Mouse (Mus musculus): Measurements from ENCODE around the gene Itgb2.

- TF ChIP-seq HCFC1 (IDR thresholded peaks at IDR 0.05; ENCODE audit: borderline replicate concordance, insufficient read depth, low read length) (no peak), ZC3H11A (IDR thresholded peaks at IDR 0.05; ENCODE audit: borderline replicate concordance, low read depth, low read length) (no peak), ZNF384 (IDR thresholded peaks at IDR 0.05; ENCODE audit: low read depth, low read length) (no peak), MAFK (IDR thresholded peaks at IDR 0.05; ENCODE audit: insufficient read depth, low read depth, low read length) (no peak), CHD2 (IDR thresholded peaks at IDR 0.05; ENCODE audit: low read depth, low read length) (no peak)
Observed at GRCm38 (mm10) chr10:77580027-77580920, 50.2 kb downstream of the Itgb2 start.
